Mouse (Mus musculus): ENCODE results near the gene Samd10. TPM values are rescaled to one million over a fixed set of nuclear protein-coding genes. Genes with fewer than 3 reads are reported as not detected.

The Samd10 gene
- polyA plus RNA-seq, 1 experiment from 2014 or later, result 216 TPM

DNA sequence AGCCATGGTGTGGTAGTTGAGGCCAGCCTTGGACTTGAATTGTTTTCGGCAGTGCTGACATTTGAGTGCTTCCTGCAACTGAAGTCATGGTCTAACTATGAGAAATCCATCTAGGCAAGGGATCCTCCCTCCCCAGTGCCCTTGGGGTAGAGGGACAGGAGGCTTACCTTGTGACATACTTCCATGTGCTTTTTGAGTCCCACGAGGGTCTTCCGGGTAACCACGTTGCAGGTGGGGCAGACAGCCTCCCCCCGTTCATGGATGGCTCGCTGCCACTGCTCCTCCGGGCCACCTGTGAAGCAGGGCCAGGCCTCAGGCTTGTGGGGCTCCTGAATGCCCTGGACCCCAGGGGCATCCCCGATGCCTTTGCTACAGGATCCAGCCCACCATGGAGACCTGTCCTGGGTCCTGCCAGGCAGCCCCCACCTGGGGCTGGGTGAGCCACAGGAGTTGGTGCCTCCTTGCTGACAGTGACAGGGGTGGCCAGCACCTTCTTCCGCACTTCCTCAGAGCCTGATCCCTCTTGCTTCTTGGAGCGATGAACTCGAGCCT lies 10.7 kb downstream of the Samd10 start:
- no peak overlapping the region for H3K27ac ChIP-seq (ENCODE audit: low read length)
- no peak overlapping the region for H3K4me3 ChIP-seq (ENCODE audit: low read depth, low read length)
- H3K36me3 ChIP-seq (ENCODE audit: control insufficient read depth, insufficient read depth, low read length), result peaks cover 50% of the 10 kb centered on the region
- H3K27me3 ChIP-seq (ENCODE audit: control insufficient read depth, insufficient read depth, low read depth, low read length), result no peaks in the 10 kb centered on the region
- H3K9ac ChIP-seq (ENCODE audit: low read depth, low read length), result no peak overlapping the region
- ATAC-seq, result no peak
- no peak overlapping the region for H3K4me2 ChIP-seq (ENCODE audit: low read length)
- no peaks in the 10 kb centered on the region for H3K9me3 ChIP-seq (replicated peaks; ENCODE audit: control insufficient read depth, low read length, poor library complexity, severe bottlenecking)
- H3K4me1 ChIP-seq (ENCODE audit: control insufficient read depth, insufficient read depth, low read length), result peaks cover 18% of the 10 kb centered on the region
- WGBS, result 93% methylated on average over 11 of the region's 11 CpGs

DNA sequence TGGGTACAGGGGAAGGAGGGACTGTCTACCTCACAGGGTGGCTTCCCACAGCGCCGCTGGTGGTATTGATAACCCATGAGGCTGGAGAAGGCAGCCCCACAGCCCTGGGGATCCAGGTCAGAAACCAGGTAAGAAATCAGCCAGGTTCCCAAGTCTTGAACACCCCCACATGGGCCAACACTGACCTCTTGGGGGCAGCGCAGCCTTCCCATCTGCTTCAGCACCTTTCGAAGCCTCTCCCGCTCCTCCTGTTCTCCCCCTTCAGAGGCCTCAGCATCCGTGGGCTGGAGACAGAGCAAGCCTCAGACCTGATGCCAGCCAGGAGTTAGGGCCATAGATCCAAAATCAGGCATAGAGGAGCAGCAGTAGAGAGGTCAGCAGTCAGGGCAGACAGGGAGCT lies 11.2 kb downstream of the Samd10 start:
- H3K27me3 ChIP-seq (ENCODE audit: control insufficient read depth, insufficient read depth, low read depth, low read length), result no peaks in the 10 kb centered on the region
- H3K4me1 ChIP-seq (ENCODE audit: control insufficient read depth, insufficient read depth, low read length), result peaks cover 14% of the 10 kb centered on the region
- no peak overlapping the region for H3K4me3 ChIP-seq (ENCODE audit: low read depth, low read length)
- no peak overlapping the region for H3K9ac ChIP-seq (ENCODE audit: low read depth, low read length)
- H3K27ac ChIP-seq (ENCODE audit: low read length), result no peak overlapping the region
- H3K36me3 ChIP-seq (ENCODE audit: control insufficient read depth, insufficient read depth, low read length), result peaks cover 50% of the 10 kb centered on the region
- H3K4me2 ChIP-seq (ENCODE audit: low read length), result no peak overlapping the region
- ATAC-seq, result no peak
- 77% methylated on average over 6 of the region's 6 CpGs for WGBS
- no peaks in the 10 kb centered on the region for H3K9me3 ChIP-seq (replicated peaks; ENCODE audit: control insufficient read depth, low read length, poor library complexity, severe bottlenecking)

DNA sequence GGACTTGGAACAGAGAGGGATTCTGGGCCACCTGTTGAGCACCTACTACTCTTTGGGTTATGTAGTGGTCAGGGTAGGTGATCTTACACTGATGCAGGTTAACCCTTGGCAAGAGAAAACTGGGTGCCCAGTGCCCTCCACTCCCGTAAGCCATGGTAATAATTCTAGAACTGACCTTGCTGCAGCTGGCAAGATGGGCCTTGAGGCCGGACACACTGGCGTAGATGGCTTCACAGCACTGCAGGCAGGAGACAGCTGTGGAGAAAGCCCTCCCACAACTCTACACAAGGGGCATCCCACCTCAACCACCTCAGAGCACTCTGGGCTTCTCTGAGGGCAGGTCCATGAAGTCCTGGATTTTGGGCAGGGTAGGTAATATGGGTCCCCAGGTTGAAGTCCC lies 12.9 kb downstream of the Samd10 start:
- no peaks in the 10 kb centered on the region for H3K9me3 ChIP-seq (replicated peaks; ENCODE audit: control insufficient read depth, low read length, poor library complexity, severe bottlenecking)
- H3K4me1 ChIP-seq (ENCODE audit: control insufficient read depth, insufficient read depth, low read length), result peaks cover 12% of the 10 kb centered on the region
- H3K4me3 ChIP-seq (ENCODE audit: low read depth, low read length), result no peak overlapping the region
- H3K4me2 ChIP-seq (ENCODE audit: low read length), result no peak overlapping the region
- no peak overlapping the region for H3K27ac ChIP-seq (ENCODE audit: low read length)
- no peak for ATAC-seq
- WGBS, result 96% methylated on average over 3 of the region's 3 CpGs
- H3K36me3 ChIP-seq (ENCODE audit: control insufficient read depth, insufficient read depth, low read length), result peaks cover 50% of the 10 kb centered on the region
- no peaks in the 10 kb centered on the region for H3K27me3 ChIP-seq (ENCODE audit: control insufficient read depth, insufficient read depth, low read depth, low read length)
- H3K9ac ChIP-seq (ENCODE audit: low read depth, low read length), result no peak overlapping the region

DNA sequence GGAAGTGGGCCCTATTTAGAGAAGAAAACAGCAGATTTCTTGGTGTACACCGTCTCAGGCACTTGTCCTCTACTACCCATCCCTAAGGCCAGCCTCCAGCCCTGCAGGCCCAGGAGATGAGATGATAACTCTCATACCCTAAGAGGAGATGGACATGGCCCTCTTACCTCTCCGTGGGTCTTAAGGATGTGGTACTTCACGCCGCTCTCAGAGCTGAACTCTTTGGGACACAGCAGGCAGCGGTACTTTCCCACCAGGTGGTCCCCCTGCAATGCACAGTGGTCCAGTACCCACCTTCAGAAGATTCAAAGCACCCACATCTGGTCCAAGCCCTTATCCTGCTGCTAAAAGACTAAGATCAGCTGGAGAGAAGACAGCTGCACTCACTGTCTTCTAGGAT lies 13.5 kb downstream of the Samd10 start:
- no peak for ATAC-seq
- Histone ChIP-seq H3K4me1 (ENCODE audit: control insufficient read depth, insufficient read depth, low read length) (peaks cover 11% of the 10 kb centered on the region), H3K9ac (ENCODE audit: low read depth, low read length) (no peak overlapping the region), H3K4me2 (ENCODE audit: low read length) (no peak overlapping the region), H3K4me3 (ENCODE audit: low read depth, low read length) (no peak overlapping the region), H3K27ac (ENCODE audit: low read length) (no peak overlapping the region), H3K36me3 (ENCODE audit: control insufficient read depth, insufficient read depth, low read length) (peaks cover 50% of the 10 kb centered on the region), H3K9me3 (replicated peaks; ENCODE audit: control insufficient read depth, low read length, poor library complexity, severe bottlenecking) (no peaks in the 10 kb centered on the region), H3K27me3 (ENCODE audit: control insufficient read depth, insufficient read depth, low read depth, low read length) (no peaks in the 10 kb centered on the region)
- WGBS, result 95% methylated on average over 5 of the region's 5 CpGs

DNA sequence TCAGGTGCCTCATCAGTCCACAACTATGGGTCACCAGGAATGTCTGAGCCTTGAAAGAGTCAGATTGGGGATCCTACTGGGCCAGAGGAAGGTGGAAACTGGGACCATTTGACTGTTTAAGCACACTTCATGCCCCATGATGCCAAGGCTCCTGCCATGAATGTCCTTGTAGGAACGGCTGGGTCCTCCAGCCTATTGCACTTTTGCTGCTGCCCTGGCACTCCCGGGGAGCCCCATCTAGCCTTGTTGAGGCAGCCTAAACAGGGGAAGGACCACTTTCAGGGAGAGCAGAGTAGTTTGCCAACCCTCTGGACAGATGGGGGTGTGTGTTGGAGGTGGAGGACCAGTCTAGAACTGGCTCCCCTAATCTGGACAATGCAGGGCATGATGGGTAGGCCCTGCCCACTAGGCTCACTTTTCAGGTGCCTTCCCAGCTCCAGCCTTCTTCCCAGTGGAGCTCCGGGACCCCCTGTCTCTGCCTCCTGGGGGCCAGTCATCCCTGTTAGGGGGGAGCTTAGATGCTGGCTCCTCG lies 14.5 kb downstream of the Samd10 start, which contains the start of gene Uckl1:
TSS of gene Uckl1 (minus strand) at position 482 of the 532 bp plus-strand sequence.
- Histone ChIP-seq H3K4me2 (ENCODE audit: low read length) (no peak within 1 kb of the TSS), H3K36me3 (ENCODE audit: control insufficient read depth, insufficient read depth, low read length) (peaks cover 48% of the 10 kb centered on the region)

DNA sequence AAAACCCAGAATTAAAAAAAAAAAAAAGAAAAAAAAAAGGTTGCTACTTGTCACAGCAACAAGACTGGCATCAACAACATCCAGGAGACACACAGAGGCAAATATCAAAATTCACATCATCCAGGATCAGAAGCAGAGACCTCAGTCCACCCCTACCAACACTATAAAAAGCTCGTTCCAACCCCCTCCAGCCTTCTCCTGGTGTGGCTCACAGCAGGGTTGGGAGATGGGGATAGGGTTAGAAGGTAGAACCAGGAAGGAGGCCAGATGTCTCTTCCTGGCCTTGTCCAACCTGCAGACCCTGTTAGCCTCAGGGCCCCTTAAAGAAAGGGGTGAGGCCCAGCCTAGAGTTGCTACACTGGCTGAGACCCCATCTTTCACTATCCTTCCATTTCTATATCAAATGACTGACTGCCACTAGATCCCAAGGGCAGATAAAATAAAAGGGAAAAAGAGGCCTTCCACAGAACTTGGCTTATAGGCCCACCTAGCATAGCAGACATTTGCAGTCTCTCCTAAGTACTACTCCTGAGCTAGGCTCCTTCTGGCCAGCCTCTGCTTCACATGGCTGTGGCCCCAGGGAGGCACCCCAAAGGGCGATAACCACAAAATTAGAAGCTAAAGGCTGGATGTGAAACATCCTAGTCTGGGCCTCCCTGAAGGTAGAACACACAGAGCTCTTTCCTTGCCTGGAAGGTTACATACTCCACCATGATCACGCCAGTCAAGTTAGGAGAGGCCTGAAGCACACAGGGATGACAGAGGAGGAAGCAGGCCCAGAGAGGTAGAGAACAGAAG lies 15.4 kb downstream of the Samd10 start:
- H3K27me3 ChIP-seq (ENCODE audit: control insufficient read depth, insufficient read depth, low read depth, low read length), result no peaks in the 10 kb centered on the region
- no peak overlapping the region for H3K9ac ChIP-seq (ENCODE audit: low read depth, low read length)
- H3K4me2 ChIP-seq (ENCODE audit: low read length), result no peak overlapping the region
- no peaks in the 10 kb centered on the region for H3K9me3 ChIP-seq (replicated peaks; ENCODE audit: control insufficient read depth, low read length, poor library complexity, severe bottlenecking)
- WGBS, result 92% methylated on average over 3 of the region's 3 CpGs
- H3K36me3 ChIP-seq (ENCODE audit: control insufficient read depth, insufficient read depth, low read length), result peaks cover 42% of the 10 kb centered on the region
- no peak for ATAC-seq
- no peak overlapping the region for H3K27ac ChIP-seq (ENCODE audit: low read length)
- H3K4me3 ChIP-seq (ENCODE audit: low read depth, low read length), result no peak overlapping the region
- H3K4me1 ChIP-seq (ENCODE audit: control insufficient read depth, insufficient read depth, low read length), result peaks cover 14% of the 10 kb centered on the region

More for the DNA sequence above, 14.5 kb downstream of the Samd10 start, which contains the start of gene Uckl1:
- Histone ChIP-seq H3K27ac (ENCODE audit: low read length) (no peak within 1 kb of the TSS), H3K9ac (ENCODE audit: low read depth, low read length) (no peak within 1 kb of the TSS), H3K9me3 (replicated peaks; ENCODE audit: control insufficient read depth, low read length, poor library complexity, severe bottlenecking) (no peaks in the 10 kb centered on the region), H3K4me1 (ENCODE audit: control insufficient read depth, insufficient read depth, low read length) (peaks cover 14% of the 10 kb centered on the region), H3K4me3 (ENCODE audit: low read depth, low read length) (no peak within 1 kb of the TSS), H3K27me3 (ENCODE audit: control insufficient read depth, insufficient read depth, low read depth, low read length) (no peaks in the 10 kb centered on the region)
- ATAC-seq, result no peak
- 90% methylated on average over 4 of the region's 4 CpGs for WGBS

DNA sequence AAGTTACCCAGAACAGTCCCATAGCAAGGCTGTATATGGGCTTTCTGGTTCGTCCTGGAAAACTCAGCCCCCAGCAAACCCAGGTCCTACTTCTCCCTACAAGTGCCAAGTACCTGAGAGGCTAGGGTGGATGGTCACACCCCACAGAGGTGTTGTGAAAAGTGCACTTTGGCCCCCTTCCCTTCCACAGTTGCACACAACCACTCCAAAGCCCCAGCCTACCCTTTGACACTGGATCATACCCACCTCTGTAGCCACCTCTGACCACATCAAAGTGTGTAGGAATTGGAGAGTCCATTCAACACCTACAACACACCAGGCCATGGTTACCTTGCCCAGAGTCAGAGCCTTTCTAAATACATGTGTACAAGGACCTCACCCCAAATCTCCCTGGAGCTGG lies 16.1 kb downstream of the Samd10 start:
- Histone ChIP-seq H3K9ac (ENCODE audit: low read depth, low read length) (no peak overlapping the region), H3K4me1 (ENCODE audit: control insufficient read depth, insufficient read depth, low read length) (peaks cover 14% of the 10 kb centered on the region), H3K4me3 (ENCODE audit: low read depth, low read length) (no peak overlapping the region), H3K9me3 (replicated peaks; ENCODE audit: control insufficient read depth, low read length, poor library complexity, severe bottlenecking) (no peaks in the 10 kb centered on the region), H3K4me2 (ENCODE audit: low read length) (no peak overlapping the region), H3K36me3 (ENCODE audit: control insufficient read depth, insufficient read depth, low read length) (peaks cover 35% of the 10 kb centered on the region), H3K27ac (ENCODE audit: low read length) (no peak overlapping the region), H3K27me3 (ENCODE audit: control insufficient read depth, insufficient read depth, low read depth, low read length) (no peaks in the 10 kb centered on the region)
- 100% methylated on average over 1 of the region's 1 CpGs for WGBS
- ATAC-seq, result no peak

DNA sequence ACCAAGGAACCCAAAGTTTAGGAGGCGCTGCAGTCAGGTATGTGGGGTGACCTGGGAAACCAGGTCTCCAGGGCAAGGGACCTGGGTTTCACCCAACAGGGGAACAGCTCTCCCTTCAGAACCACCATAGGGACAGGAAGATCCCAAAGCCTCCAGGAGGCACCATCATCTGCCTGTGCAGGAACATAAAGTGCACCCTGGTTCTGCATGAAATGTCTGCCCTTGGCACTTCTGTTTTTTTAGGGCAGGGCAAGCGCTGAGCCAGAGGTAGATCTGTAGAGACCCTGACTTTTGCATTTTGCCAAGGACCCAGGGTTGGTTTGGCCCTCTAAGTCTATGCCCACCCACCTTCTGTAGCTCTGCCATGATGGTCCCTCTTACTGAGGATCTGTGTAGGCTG lies 16.7 kb downstream of the Samd10 start:
- no peaks in the 10 kb centered on the region for H3K27me3 ChIP-seq (ENCODE audit: control insufficient read depth, insufficient read depth, low read depth, low read length)
- H3K9me3 ChIP-seq (replicated peaks; ENCODE audit: control insufficient read depth, low read length, poor library complexity, severe bottlenecking), result no peaks in the 10 kb centered on the region
- peak overlapping the region; percentile 83 for H3K4me2 ChIP-seq (ENCODE audit: low read length)
- 76% methylated on average over 2 of the region's 2 CpGs for WGBS
- ATAC-seq, result no peak
- peaks cover 30% of the 10 kb centered on the region for H3K36me3 ChIP-seq (ENCODE audit: control insufficient read depth, insufficient read depth, low read length)
- no peak overlapping the region; the same call in 1 of the 2 replicates for H3K9ac ChIP-seq (ENCODE audit: low read depth, low read length)
- no peak overlapping the region for H3K4me3 ChIP-seq (ENCODE audit: low read depth, low read length)
- H3K27ac ChIP-seq (ENCODE audit: low read length), result peak overlapping the region; percentile 85
- peaks cover 14% of the 10 kb centered on the region for H3K4me1 ChIP-seq (ENCODE audit: control insufficient read depth, insufficient read depth, low read length)
